Mouse (Mus musculus) mature B cell (primary cell): ENCODE results near the gene Xdh.
"Not testable (repeated sequence)": the region's sequence is repeated elsewhere in the genome, so short reads cannot be mapped to it uniquely, and the experiment has no call there.

ENCODE experiments used
- in situ Hi-C: fragments of 300-500 bp; cut with MboI; formaldehyde crosslinking; loops from 2 replicates; pipeline ENCODE4 v1.14.3; 2019

Xdh gene

GRCm38 (mm10) chr17:73882194-73882593 lies 67.8 kb downstream of the Xdh start:
- in situ Hi-C loops, result loop anchor here (5.0 to 25.0 kb wide), 2 partner anchors 575 to 1020 kb away; no protein-coding TSS in a partner anchor

- in situ Hi-C loops, result loop anchor here (5.0 to 25.0 kb wide), 2 partner anchors 574 to 1019 kb away; no protein-coding TSS in a partner anchor
These were observed 68.7 kb downstream of the Xdh start for GRCm38 (mm10) chr17:73881295-73881694.

- in situ Hi-C loops, result loop anchor here (5.0 to 25.0 kb wide), 2 partner anchors 573 to 1018 kb away; no protein-coding TSS in a partner anchor
These were observed 69.7 kb downstream of the Xdh start for GRCm38 (mm10) chr17:73880286-73880685.

GRCm38 (mm10) chr17:73879262-73879916 lies 70.6 kb downstream of the Xdh start:
- in situ Hi-C loops, result loop anchor here (25.0 kb wide), 1 partner anchor 1017 kb away; no protein-coding TSS in a partner anchor

GRCm38 (mm10) chr17:73875674-73876073 lies 74.3 kb downstream of the Xdh start:
- in situ Hi-C loops, result loop anchor here (25.0 kb wide), 1 partner anchor 1013 kb away; no protein-coding TSS in a partner anchor

- in situ Hi-C loops, result loop anchor here (25.0 kb wide), 1 partner anchor 1013 kb away; no protein-coding TSS in a partner anchor
These were observed 74.7 kb downstream of the Xdh start for GRCm38 (mm10) chr17:73875268-73875667.

- in situ Hi-C loops, result no loop called here
These were observed 78.9 kb downstream of the Xdh start for GRCm38 (mm10) chr17:73870956-73871605.

- in situ Hi-C loops, result no loop called here
These were observed 80.8 kb downstream of the Xdh start for GRCm38 (mm10) chr17:73869008-73869685.

GRCm38 (mm10) chr17:73853717-73854116 lies 96.3 kb downstream of the Xdh start:
- in situ Hi-C loops, result no loop called here

GRCm38 (mm10) chr17:73853041-73853440 lies 97.0 kb downstream of the Xdh start:
- in situ Hi-C loops, result no loop called here

- in situ Hi-C loops, result no loop called here
These were observed 102.6 kb downstream of the Xdh start for GRCm38 (mm10) chr17:73847399-73847798.

GRCm38 (mm10) chr17:73845632-73846031 lies 104.4 kb downstream of the Xdh start:
- in situ Hi-C loops, result no loop called here

GRCm38 (mm10) chr17:73842963-73843362 lies 107.0 kb downstream of the Xdh start:
- in situ Hi-C loops, result no loop called here

- in situ Hi-C loops, result not testable (repeated sequence)
These were observed 110.1 kb downstream of the Xdh start for GRCm38 (mm10) chr17:73839876-73840275.

GRCm38 (mm10) chr17:73839086-73839835 lies 110.7 kb downstream of the Xdh start:
- in situ Hi-C loops, result no loop called here

- in situ Hi-C loops, result no loop called here
These were observed 112.8 kb downstream of the Xdh start for GRCm38 (mm10) chr17:73837244-73837643.

- in situ Hi-C loops, result no loop called here
These were observed 113.4 kb downstream of the Xdh start for GRCm38 (mm10) chr17:73836601-73837000.
